Mouse (Mus musculus) spleen, postnatal 10 days (tissue): ENCODE data around the gene Taf1b.

Experiments
- DNase-seq, 2 experiments: peaks; one replicate each; pipeline ENCODE4 v3.0.0; 2021 to 2022; ENCODE audit warnings: low spot score in 2 of 2

Taf1b gene

DNA sequence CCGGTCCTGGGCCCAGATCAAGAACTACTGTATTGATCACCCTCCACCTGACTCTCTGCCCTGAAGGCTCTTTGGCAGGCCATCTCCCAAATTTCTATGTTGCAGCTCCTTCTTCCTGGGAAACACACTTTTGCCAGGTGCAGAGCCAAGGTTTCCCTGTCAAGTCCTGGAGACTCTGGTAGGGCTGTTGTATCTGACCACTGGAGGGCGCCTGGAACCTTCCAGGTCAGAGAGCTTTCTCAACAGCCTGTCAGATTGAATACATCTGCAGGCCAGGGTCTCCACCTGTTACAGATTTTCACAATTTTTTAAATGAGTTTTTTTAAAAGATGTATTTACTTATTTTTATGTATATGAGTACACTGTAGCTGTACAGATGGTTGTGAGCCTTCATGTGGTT lies 105.1 kb downstream of the Taf1b start:
- peak; percentile 53 to 83 for DNase-seq

DNA sequence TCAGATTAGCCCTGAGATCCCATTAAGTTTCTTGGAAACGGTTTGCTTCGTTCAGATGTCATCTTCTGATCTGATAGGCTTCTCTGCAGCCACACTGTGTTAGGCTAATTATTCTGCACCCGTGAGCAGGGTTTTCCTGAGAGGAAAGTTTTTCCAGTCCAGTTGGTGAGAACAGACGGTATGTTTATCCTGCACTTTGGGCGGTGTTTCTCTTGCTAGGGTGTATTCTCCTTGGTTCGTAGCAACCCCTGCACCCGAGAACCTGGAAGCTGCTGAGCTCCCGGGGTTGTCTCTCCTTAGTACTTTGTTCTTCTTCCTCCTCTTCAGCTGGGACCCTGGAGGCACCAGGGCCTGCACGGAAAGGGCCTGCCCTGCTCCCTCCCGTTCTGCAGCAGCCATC lies 108.0 kb downstream of the Taf1b start:
- DNase-seq, result no peak
